Mouse (Mus musculus) hindbrain, embryonic 13.5 days (tissue): ENCODE measurements around the gene Bola2. TPM values are rescaled to one million over a fixed set of nuclear protein-coding genes. Genes with fewer than 3 reads are reported as not detected.

Experiments used
- polyA plus RNA-seq: library from polyadenylated mRNA; unstranded; fragments of >200 nt; fragmentation: Nextera tagmentation; extraction: Ambion mirVana; gene quantifications from 2 replicates; pipeline ENCODE4 v1.2.1, GENCODE M21; 2015

The Bola2 gene
- polyA plus RNA-seq, 1 experiment from 2014 or later = 149 TPM

Other genes starting within 250 kb of the Bola2 start
- gene Atp2a1, start 232.3 kb upstream of the Bola2 start, polyA plus RNA-seq = 1.5 and 4.1 TPM in 2 replicates
- gene Sh2b1, start 220.0 kb upstream of the Bola2 start, polyA plus RNA-seq = 63.7 and 64.5 TPM in 2 replicates
- 118 and 120 TPM in 2 replicates for gene Tufm, start 208.0 kb upstream of the Bola2 start, polyA plus RNA-seq
- 61.6 and 65.4 TPM in 2 replicates for gene Atxn2l, start 192.0 kb upstream of the Bola2 start, polyA plus RNA-seq
- gene Eif3c, start 129.0 kb upstream of the Bola2 start, polyA plus RNA-seq = 205 and 210 TPM in 2 replicates
- gene Apobr, start 110.5 kb upstream of the Bola2 start, polyA plus RNA-seq = 0.66 and 0.68 TPM in 2 replicates
- 31.1 and 35.2 TPM in 2 replicates for gene Cln3, start 109.6 kb upstream of the Bola2 start, polyA plus RNA-seq
- not detected in 2 replicates for gene Il27, start 100.5 kb upstream of the Bola2 start, polyA plus RNA-seq
- gene Nupr1, start 64.5 kb upstream of the Bola2 start, polyA plus RNA-seq = 8.8 and 9.8 TPM in 2 replicates
- gene Sgf29, start 46.1 kb upstream of the Bola2 start, polyA plus RNA-seq = 53.4 and 56.5 TPM in 2 replicates
- 1.4 and 1.6 TPM in 2 replicates for gene Sult1a1, start 19.0 kb upstream of the Bola2 start, polyA plus RNA-seq
- gene Slx1b, start 383 bp downstream of the Bola2 start, polyA plus RNA-seq = 20.9 and 22.2 TPM in 2 replicates
- gene Coro1a, start 12.4 kb downstream of the Bola2 start, polyA plus RNA-seq = 81.4 and 90.1 TPM in 2 replicates
- gene Mapk3, start 64.2 kb downstream of the Bola2 start, polyA plus RNA-seq = 94.2 and 95.8 TPM in 2 replicates
- 2.0 and 2.3 TPM in 2 replicates for gene Gdpd3, start 70.9 kb downstream of the Bola2 start, polyA plus RNA-seq
- 173 and 179 TPM in 2 replicates for gene Ypel3, start 81.6 kb downstream of the Bola2 start, polyA plus RNA-seq
- 0.32 and 0.84 TPM in 2 replicates for gene Tbx6, start 86.1 kb downstream of the Bola2 start, polyA plus RNA-seq
- 196 and 214 TPM in 2 replicates for gene Ppp4c, start 97.1 kb downstream of the Bola2 start, polyA plus RNA-seq
- 52.1 and 55.6 TPM in 2 replicates for gene Fam57b, start 102.3 kb downstream of the Bola2 start, polyA plus RNA-seq
- gene 4930451I11Rik, start 136.2 kb downstream of the Bola2 start, polyA plus RNA-seq = not detected in 2 replicates
- gene Doc2a, start 152.0 kb downstream of the Bola2 start, polyA plus RNA-seq = 7.1 and 9.3 TPM in 2 replicates
- gene Hirip3, start 166.6 kb downstream of the Bola2 start, polyA plus RNA-seq = 20.2 and 25.7 TPM in 2 replicates
- 81.8 and 89.4 TPM in 2 replicates for gene Ino80e, start 167.0 kb downstream of the Bola2 start, polyA plus RNA-seq
- 57.2 and 57.4 TPM in 2 replicates for gene Taok2, start 189.3 kb downstream of the Bola2 start, polyA plus RNA-seq
- gene Tmem219, start 227.5 kb downstream of the Bola2 start, polyA plus RNA-seq = 26.3 and 28.4 TPM in 2 replicates
- gene Kctd13, start 233.5 kb downstream of the Bola2 start, polyA plus RNA-seq = 98.7 and 101 TPM in 2 replicates